Mouse (Mus musculus): ENCODE measurements at regions not wholly inside any gene's neighbourhood (a gene's known extent, or its start where the extent isn't known, plus 50 kb on each side); places are given as distances from the start of the nearest gene placed in this dataset.
A peak's percentile ranks its signal among the peaks of the same experiment; 100 is the strongest.

DNA sequence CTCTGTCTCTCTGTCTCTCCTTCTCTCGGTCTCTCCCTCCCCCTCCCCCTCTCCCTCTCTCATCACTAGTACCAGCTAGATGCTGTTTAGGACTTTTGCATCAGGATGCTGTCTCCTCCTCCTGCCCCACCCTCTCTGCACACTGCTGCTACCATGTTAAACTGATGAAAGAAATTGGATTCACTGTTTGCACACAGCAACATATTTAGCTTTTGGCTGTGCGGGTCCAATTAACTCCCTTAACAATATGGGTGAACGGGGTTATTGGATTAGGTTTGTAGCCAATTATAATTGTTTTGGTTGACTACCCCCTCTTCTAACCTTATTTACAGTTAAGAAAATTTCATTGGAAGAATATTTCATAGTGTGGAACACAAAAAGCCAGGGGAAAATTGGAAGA lies 424.0 kb upstream of the Sorcs1 start:
- DNase-seq (ENCODE audit: low read depth): no peak

DNA sequence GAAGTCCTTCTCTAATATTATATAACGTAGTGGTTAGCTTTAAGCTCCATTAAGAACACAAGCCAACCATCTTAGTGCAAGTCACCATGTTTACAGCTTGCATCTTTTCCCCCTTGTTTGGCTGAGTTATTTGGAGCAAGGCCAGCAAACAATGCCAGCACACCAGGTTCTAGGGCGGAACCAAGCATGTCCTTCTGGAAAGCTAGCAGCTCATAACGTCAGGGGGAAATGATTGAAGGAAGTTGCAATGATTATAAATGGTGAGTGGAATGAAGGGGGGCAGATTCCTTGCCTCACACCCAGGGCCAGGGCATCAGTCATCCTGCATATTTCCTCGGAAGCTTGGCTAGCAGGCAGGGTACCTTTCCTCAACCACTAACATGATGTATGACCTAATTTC lies 396.3 kb upstream of the Sorcs1 start:
- no peak for DNase-seq (ENCODE audit: low read depth)

DNA sequence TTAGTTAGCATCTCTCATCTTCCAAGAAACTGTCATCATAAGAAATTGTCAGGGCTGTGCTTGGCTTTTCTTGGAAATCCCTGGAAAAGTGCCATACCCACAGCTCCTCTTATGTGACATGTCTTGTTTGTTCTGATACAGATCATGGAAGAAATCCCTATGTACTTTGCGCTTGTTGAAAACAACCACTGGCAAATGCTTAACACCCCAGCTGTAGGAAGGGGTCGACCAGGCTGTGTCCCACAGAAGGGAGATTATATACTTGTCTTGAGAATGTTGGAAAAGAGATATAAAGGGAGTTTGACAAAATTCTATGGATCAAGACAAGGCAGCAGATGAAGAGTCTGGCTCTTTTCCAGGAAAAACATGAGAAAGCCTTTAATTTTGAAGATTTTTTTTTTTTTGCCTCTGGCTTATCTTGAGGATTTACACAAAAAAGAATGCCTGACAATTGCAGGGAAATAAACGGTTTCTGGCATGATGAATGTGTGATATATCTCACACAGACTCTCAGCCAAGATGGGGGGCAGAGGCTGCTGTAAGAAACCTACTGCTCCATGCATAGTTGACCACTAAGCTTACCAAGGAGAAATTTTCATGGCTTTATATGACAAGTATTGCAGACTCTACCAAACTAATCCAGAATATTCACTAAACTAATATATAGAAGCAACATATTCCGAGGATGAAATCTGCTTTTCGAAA lies 381.7 kb upstream of the Sorcs1 start:
- no peak for DNase-seq (ENCODE audit: low read depth)

DNA sequence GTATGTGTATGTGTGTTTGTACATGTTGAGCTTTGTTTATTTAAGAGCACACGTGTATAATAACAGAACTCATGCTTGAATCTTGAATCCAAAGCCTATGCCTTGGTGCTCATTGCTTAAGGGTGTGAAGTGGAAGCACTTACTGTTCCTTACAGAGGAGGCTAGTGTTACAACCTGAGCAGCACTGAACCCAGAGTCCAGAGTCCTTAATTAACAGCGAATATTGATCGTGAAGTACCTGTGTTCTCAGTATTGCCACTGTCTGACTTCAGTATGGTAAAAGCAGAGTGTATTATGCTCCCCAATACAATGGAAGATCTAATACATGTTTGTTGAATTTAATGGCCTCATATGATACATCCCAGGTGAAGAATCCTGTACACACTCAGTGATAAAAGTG lies 365.1 kb upstream of the Sorcs1 start:
- DNase-seq (ENCODE audit: low read depth): no peak

DNA sequence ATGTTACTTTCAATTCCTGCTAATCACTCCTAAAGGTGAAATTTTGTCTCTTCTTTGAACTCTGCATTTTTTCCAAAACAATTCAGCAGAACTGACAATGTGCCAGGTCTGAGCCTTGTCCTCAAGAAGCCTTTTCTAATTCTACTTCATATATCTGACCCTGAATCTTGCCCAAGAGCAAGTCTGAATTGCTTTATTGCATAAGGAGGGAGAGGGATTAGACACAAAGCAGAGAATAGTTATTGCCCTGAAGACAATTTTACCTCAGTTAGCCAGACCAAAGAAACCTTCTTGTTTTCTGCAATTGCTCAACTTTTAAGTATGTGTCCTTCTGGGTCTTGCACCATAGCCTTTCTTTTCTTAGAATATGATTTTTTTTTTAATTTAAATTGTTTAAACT lies 316.0 kb upstream of the Sorcs1 start:
- DNase-seq (ENCODE audit: low read depth): peak; percentile 73

DNA sequence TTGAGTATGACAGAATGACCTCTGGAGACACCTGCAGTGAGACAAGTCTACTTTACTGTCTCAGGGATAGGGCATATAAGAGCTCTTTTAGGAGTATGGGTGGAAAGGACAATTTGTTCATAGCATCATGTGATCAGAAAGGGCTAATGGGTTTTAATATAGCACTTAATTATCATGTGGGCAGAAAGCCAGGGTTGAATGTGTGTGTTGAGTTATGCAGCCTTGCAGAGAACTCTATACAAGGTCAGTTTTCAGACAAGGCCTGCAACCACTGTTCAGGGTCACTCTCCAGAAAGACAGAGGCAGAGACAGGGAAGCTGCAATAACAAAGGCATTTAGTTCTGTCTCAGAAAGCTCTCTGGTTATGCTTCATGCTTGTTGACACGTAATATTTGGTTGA lies 292.6 kb upstream of the Sorcs1 start:
- DNase-seq (ENCODE audit: low read depth): no peak

DNA sequence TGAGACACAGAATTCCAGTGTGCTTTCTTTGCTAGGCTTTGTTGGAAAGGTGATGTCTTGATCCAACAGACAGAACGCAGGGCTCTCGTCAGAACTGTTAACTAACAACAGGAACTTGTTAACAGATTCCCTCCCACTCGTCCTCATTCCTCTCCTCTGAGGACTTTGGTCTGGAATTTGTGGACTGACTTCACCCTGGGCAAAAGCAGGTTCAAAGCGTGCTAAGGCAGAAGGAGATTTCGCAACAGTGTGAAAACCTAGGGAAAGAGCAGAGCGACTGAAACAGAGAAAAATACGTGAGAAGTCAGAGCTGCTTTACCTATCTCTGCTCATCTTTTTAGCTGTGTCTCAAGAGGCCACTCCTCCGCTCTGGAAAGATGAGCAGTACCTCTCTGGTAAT lies 283.5 kb upstream of the Sorcs1 start:
- DNase-seq (ENCODE audit: low read depth): peak; percentile 45

DNA sequence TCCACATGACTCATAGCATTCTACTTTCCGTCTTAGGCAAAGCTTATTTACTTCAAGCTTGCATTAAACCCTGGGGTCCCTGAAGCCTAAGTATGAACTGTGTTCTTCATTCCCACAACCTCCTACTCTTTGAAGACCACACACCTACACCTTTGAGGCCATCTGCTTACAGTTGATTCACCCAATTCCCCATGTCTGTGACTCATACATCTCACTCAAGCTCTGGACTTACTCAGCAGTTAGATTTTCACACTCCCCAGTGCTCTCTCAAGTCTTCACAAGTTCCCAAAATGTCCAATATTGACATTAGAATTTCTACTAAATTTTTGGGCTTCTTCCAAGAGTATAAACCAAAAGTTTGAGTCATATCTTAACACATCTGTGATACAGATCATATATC lies 266.6 kb upstream of the Sorcs1 start:
- no peak for DNase-seq (ENCODE audit: low read depth)

DNA sequence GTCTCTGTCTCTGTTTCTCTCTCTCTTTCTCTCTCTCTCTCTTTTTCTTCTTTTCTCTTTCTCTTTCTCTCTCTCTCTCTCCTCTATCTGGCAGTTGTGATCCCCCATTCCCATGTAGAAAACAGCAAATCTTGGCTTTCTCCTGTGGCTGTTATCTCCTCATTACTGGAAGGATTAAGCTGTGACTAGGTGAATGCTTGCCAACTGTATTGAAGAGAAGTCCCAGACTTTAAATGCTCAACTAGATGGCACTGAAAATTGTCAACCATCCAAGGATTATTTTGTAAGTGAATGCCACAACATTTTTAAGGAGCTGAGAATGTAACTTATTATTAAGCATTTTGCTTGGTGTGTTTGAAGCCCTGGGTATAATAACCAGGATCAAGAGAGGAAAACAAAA lies 233.2 kb upstream of the Sorcs1 start:
- DNase-seq (ENCODE audit: low read depth): no peak

DNA sequence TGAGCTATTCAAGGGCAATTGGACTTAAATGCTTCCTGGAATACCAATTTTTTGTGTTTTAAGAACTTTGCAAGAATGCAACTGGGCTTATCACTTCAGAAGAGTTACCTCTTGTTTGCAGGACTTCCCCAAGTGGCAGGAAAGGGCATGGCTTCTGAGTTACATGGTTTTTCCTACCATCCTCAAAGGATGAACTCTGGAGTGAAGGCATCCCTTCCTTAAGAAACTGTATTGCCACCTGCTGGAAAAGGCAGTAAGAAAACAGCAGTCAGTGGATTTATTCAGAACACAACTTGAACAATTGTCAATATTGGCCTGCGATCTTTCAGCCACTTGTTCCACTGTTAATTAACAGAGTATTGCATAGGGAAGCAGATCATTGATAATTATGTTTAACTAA lies 232.2 kb upstream of the Sorcs1 start:
- no peak for DNase-seq (ENCODE audit: low read depth)

DNA sequence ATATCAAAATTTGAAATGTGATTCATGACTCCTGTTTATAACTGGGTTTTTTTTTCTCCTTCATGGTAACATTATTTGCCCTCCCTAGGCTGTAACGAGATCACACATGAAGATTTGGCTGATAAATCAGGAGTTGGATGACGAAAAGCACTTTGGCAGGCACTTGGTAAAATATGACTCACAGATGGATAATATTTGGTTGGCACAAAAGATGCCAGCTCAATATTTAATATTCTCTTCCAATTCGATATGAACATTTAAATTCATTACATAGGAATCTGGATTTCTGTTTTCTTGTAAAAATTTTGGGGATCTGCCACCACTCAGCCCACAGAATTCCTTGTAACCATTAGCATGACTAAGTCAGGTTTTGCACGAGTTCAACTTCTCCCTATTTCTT lies 230.3 kb upstream of the Sorcs1 start:
- DNase-seq (ENCODE audit: low read depth): no peak

DNA sequence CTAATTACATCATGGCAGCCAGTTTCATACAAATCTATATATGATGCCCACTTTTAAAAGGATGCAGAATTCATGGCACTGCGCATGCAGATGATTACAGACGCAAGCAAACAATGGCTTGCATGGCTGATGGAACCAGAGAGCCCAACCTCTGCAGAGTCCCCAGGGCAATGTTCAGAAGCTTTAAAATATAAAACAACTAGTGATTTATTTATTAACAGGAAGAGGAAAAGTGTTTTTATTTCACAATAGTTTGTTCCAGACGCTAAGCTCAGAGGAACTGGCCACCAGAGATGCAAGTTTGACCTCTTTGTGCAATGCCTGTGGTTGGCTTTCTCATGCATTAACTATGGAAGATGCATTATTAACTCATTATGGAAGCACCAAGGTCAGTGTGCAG lies 215.3 kb upstream of the Sorcs1 start:
- DNase-seq (ENCODE audit: low read depth): no peak

DNA sequence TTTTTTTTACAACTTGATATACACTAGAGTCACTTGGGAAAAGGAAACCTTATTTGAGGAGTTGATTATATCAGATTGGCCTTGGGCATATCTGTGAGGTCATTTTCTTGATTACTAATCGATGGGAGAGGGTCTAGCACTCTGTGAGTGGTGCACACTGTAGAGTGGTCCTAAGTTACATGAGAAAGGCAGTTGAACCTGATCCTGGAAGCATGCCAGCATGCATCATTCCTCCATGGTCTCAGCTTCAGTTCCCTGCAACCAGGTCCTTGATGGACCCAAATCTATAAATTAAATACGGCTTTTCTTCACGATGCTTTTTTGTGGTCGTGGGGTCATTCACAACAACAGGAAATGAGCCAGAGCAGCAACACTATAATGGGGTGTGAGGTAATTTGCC lies 194.2 kb upstream of the Sorcs1 start:
- DNase-seq (ENCODE audit: low read depth): no peak

DNA sequence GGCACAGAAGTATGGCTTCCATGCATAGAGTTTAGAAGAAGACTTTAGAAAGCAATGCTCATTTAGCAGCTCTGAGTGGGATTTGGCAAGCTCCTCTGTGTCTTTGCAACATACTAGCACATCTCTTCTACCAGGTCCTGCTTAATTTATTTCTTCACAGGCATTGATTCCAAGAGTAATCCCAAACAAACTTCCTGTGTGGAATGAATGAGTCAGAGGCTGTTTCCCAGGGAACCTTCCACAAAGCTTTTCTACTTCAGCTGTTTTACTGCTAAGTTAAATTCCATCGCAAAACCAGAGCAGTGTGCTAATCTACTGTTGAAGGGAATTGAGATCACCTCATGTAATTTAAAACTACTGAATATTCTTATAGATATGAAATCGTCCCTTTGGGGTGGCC lies 193.7 kb upstream of the Sorcs1 start:
- DNase-seq (ENCODE audit: low read depth): no peak

DNA sequence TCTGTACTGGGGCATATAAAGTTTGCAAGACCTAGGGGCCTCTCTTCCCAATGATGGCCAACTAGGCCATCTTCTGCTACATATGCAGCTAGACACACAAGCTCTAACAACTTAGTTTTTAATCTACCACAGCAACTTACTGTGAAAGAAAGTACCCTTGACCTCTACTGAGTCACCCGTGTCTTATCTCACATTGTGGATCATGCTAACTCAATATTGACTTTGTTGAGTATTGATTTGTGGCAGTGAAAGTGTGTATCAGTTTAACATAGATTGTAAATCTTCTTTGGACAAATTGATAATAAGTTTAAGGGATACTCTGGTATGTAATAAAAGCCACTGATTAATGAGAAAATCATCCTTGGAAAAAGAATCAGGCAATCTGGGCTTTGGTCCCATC lies 176.4 kb upstream of the Sorcs1 start:
- no peak for DNase-seq (ENCODE audit: low read depth)

DNA sequence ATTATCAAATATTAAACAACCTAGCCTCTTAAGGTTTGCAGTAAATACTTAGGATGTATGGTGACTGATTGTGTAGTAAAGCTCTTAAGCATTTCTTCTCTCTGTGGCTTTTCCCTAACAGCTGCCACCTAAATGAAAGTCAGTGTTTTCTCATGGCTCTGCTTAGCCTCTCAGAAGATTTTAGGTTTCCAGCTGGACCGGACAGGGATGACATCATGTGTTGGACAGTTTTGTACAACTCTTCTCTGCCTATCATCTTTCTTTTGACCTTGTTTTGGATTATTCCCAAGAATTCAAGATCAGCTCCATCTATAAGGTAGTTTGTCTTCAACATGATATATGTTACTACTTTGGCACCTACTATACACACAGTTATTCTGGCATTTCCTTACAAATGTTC lies 162.1 kb upstream of the Sorcs1 start:
- no peak for DNase-seq (ENCODE audit: low read depth)
